Mouse (Mus musculus): ENCODE measurements around the gene Med1.
"Not testable (repeated sequence)": the region's sequence is repeated elsewhere in the genome, so short reads cannot be mapped to it uniquely, and the experiment has no call there.

The Med1 gene

DNA sequence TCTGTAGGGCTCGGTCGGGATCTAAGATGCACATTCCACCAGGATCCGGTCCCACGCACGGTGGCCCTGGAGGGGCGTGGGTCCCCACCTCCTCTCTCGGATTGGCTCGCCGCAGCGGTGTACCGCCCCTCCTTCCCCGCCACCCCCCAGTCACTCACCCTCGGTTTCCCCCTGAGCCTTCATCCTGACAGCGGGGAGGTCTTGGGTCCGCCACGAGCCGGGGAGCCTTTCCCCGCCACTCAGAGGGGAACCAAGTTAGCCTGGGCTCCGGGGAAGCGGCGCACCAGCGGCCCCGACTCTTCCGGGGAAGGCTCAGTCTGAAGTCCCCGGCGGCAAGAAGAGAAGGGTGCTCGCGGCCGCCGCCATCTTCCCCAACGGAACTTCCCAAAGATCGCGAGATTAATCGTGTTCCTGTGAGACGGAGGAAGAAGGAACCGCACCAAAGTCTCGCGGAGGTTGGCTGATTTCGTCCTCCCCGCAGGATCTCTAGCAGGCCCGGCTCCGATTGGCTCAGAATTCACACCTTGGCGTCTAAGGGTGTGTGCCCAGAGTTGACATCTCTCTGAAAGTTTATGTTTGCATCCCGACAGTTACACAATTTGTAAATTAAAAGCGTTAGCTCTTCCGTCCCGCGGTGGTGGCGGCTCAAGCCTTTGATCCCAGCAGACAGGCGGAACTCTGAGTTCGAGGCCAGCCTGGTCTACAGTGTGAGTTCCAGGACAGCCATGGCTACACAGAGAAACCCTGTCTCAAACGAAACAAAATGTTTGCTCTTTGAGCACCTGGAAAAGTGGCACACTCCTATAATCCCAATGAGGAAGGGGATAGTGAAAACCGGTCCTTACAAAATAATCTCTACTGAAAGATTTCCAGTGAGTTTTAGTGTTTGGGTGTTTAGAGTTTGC, at the start of gene Med1:
Med1 (minus strand) TSS at position 393 of the 905 bp plus-strand sequence.
- peak; percentile 94 for DNase-seq

- no peak for DNase-seq
These were observed 45.9 kb upstream of the Med1 start for GRCm38 (mm10) chr11:98238995-98239394.

- DNase-seq = no peak
These were observed 45.3 kb upstream of the Med1 start for GRCm38 (mm10) chr11:98238416-98238815.

DNA sequence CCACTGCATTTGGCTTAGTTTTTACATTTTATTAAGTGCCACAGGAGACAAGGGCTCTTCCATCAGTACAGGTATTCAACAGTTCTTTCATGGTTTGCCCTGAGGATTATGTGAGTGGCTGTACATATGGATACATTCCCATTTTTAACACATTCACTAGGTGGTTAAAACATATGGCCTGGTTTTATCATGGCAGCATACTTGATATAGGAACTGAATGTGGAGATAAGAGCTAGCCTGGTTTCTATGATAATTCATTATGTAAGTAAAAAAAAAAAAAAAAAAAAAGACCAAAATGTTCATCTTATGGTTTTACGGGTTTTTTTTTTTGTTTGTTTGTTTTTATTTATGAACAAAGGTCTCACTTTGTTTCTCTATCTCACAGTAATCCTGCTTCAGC, 33.3 kb upstream of the Med1 start:
- no peak for DNase-seq

GRCm38 (mm10) chr11:98213311-98213710, 20.2 kb upstream of the Med1 start:
- DNase-seq = no peak

DNA sequence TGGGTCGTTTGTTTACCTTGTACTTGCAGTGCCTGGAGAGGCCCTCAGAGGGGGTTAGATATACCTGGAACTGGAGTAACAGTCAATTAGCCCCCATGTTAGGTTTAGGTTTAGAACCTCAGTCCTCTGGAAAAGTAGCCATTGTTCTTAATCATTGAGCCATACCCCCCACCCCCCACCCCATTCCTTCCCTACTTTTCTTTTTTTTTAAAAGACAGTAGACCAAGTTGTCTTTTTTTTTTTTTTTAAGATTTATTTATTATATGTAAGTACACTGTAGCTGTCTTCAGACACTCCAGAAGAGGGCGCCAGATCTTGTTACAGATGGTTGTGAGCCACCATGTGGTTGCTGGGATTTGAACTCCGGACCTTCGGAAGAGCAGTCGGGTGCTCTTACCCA, 16.6 kb upstream of the Med1 start:
- DNase-seq = not testable (repeated sequence)

GRCm38 (mm10) chr11:98206281-98206680, 13.2 kb upstream of the Med1 start:
- not testable (repeated sequence) for DNase-seq

DNA sequence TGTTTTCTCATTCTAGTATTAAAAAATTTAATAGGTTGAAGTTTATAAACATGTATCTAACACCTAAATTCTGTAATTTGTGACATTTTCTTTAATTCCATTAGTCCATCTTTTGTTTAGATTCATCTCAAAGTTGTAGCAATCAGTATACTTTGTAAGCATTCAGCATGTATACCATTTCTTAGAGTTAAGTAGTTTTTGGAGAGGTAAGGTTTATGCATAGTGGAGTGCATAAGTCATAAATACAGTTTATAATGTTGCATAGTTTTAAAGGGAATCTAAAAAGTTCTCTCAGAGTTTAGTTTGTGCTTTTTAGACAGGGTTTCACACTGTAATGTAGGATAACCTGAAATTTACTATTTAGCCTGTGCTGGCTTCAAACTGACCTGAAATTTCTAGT, 12.4 kb upstream of the Med1 start:
- no peak for DNase-seq

- DNase-seq = peak; percentile 16
These were observed 10.9 kb upstream of the Med1 start for GRCm38 (mm10) chr11:98203931-98204421.

- DNase-seq = no peak
These were observed 10.3 kb upstream of the Med1 start for GRCm38 (mm10) chr11:98203351-98203911.

DNA sequence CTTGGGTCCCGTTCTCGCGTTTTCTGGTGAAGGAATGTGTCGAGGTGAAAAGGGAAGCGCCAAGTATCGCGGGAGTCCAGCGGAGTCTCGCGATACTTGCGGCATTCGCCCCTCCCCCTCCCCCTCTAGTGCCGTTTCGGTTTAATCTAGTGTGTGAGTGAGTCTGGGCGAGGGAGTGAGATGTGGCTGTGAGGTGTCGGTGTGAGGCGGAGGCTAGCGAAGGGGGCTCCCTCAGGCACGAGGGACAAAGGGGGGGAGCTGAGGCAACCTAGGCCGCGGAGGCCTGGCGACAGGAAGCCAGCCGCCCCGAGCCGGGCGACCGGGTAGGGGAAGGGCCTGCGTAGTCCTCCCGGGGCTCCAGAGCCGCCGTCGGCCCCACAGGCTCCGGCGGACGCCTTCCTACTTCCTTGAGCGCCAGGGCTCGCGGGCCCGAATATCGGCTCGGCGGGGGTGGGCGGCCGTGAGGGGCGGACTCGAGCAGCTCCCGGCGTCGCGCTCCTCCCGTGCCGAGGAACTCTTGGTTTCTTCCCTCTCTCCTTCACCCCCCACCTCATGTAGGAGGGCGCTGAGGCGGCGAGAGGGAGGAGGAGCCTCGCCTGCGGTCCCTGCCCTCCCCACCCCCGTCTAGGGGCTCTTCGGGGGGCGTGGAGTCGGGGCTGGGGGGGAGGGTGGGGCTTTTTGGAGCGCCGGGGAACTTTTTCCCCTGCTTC, 9.7 kb upstream of the Med1 start, which contains the start of gene Cdk12:
Cdk12 (plus strand) TSS at position 419 of the 710 bp plus-strand sequence.
- peak; percentile 96 for DNase-seq

- DNase-seq = peak; percentile 48
These were observed 8.9 kb upstream of the Med1 start for GRCm38 (mm10) chr11:98201791-98202640.

- no peak for DNase-seq
These were observed 2.3 kb downstream of the Med1 start for GRCm38 (mm10) chr11:98190820-98191219.

DNA sequence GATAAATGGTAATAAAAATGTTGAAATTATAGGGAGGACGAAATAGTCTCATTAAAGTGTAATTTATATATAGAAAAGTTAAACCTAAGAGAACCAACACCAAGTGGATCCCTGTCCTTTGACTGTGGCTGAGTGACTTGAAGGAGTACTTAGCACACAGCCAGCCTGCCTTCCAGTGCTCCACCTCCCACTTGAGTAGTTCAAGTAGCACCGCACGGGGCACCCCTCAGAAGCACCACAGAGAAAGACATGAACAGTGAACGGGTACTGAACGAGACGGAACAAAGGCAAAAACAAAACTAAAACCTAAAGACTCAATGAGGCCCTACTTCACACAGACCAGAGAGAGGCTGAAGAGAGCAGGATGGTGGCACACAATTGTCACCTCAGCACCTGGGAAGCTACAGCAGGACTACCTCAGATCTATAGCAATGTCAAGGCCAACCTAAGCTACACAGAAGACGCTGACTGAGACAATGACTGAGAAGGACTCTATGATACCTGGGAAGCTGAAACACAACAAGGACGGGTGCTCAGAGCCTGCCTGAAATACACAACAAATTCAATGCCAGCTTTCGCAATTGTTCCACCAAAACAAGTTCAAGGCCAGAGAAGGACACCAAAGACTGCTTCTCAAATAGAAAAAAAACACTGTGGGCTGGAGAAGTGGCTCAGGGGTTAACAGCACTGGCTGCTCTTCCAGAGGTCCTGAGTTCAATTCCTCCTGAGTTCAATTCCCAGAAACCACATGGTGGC, 5.3 kb downstream of the Med1 start:
- DNase-seq = no peak

DNA sequence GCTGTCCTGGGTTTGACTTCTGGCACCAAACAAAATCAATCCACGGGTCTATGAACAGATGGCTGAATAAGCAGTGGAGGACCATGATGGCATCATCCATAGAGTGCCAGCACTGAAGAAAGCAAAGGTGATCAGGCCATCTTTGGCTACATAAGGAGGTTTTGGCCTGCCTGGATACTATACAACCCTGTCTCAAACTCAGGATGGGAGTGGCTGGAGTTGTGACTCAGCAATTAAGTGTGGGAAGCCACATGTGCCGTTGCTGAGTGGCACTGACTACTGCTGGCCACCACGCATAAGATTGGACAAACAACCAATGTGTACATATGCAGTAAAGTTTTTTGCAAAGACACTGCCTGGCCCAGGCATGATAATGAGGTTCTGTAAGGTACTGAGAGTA, 10.9 kb downstream of the Med1 start:
- DNase-seq = not testable (repeated sequence)

DNA sequence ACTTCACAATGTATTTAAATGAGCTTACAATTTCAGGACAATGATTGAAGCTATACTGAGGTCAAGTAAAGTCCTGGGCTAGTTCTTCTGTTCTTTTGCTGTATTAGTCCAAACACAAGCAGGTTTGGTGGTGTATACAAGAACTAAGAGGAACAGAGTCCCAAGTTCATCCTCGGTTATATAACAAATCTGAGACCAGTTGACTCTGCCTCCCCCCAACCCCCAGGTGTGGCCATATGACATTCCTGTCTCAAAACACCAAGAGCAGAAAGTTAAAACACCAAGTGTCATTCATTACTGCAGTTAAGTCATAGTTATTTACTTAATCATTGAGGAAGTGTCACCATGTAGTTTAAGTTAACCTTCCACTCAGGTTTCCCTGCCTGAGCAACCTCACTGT, 24.7 kb downstream of the Med1 start:
- no peak for DNase-seq

GRCm38 (mm10) chr11:98155094-98155493, 38.0 kb downstream of the Med1 start:
- DNase-seq = no peak

- DNase-seq = no peak
These were observed 42.4 kb downstream of the Med1 start for GRCm38 (mm10) chr11:98150625-98151156.

DNA sequence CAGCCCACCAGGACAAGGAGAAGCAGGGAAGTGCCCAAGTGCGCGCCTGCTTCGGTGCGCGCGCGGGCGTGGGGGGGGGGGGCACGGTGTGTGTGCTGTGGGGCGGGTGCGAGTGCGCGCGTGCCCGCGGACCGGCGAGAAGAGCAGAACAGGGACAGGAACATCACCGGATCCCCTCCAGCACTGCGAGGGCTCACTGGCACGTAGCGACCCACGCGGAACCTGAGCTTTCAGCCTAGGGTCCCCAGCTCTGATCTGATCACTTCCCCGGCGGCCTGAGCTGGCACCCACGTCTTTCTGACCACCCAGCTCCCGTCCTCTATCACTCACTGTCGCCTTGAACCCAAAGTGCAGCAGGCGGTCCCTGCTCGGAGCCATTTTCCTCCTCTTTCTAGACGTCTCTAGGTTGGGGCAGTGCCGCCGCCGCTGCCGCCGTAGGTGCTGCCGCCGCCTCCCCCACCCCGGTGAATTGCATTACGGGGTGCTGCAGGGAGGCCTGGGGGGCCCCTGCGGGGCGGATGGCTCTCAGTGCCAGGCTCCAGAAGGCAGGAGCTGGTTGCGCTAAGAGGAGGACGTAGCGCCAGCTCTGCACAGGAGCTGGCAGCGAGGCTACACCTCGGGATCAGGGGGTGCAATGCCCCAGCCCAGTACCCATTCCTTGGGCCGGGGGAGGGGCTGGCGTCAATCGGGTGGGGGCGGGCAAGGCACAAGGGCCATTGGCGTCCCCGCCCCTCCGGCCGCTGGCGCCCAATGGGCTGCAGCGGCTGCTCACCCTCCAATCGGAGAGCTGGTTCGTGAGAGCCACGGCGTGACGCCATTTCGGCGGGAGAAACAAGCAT, 43.1 kb downstream of the Med1 start, which contains the start of gene Fbxl20:
Fbxl20 (minus strand) TSS at position 618 of the 839 bp plus-strand sequence.
- peak; percentile 92 for DNase-seq

- DNase-seq = peak; percentile 95
These were observed 43.8 kb downstream of the Med1 start for GRCm38 (mm10) chr11:98149304-98149750.
